Mouse (Mus musculus) ovary, postnatal 14 days (tissue): ENCODE data around the gene Ly6g6f.
"Not testable (repeated sequence)": the region's sequence is repeated elsewhere in the genome, so short reads cannot be mapped to it uniquely, and the experiment has no call there.

Experiments
- DNase-seq: peaks from one replicate; pipeline ENCODE4 v3.0.0; 2022; ENCODE audit warnings: low spot score

The Ly6g6f gene

GRCm38 (mm10) chr17:35052271-35052798 is 33.1 kb downstream of the Ly6g6f start:
- DNase-seq = no peak

- DNase-seq = no peak
Measured at GRCm38 (mm10) chr17:35051156-35052086, 34.0 kb downstream of the Ly6g6f start.

- DNase-seq = peak; percentile 66
Measured at GRCm38 (mm10) chr17:35050126-35050750, 35.2 kb downstream of the Ly6g6f start.

- DNase-seq = peak; percentile 51
Measured at GRCm38 (mm10) chr17:35049561-35050016, 35.8 kb downstream of the Ly6g6f start, which contains the start of gene Clic1. Gene Clic1, plus strand, starts transcription at chr17:35049966.

GRCm38 (mm10) chr17:35048932-35049440 is 36.4 kb downstream of the Ly6g6f start:
- DNase-seq = no peak

GRCm38 (mm10) chr17:35048149-35048931 is 37.1 kb downstream of the Ly6g6f start:
- DNase-seq = no peak

GRCm38 (mm10) chr17:35047688-35048087 is 37.7 kb downstream of the Ly6g6f start:
- DNase-seq = no peak

GRCm38 (mm10) chr17:35046681-35047455 is 38.5 kb downstream of the Ly6g6f start, which contains the start of gene Msh5:
Gene Msh5, minus strand, starts transcription at chr17:35046745.
- DNase-seq = peak; percentile 96

- no peak for DNase-seq
Measured at GRCm38 (mm10) chr17:35045807-35046680, 39.4 kb downstream of the Ly6g6f start.

- DNase-seq = no peak
Measured at GRCm38 (mm10) chr17:35044904-35045806, 40.3 kb downstream of the Ly6g6f start.

GRCm38 (mm10) chr17:35043794-35044193 is 41.6 kb downstream of the Ly6g6f start:
- DNase-seq = no peak

GRCm38 (mm10) chr17:35039121-35039873 is 46.1 kb downstream of the Ly6g6f start:
- DNase-seq = no peak

- DNase-seq = no peak
Measured at GRCm38 (mm10) chr17:35034896-35035295, 50.5 kb downstream of the Ly6g6f start.

- not testable (repeated sequence) for DNase-seq
Measured at GRCm38 (mm10) chr17:35033703-35034102, 51.7 kb downstream of the Ly6g6f start.

- no peak for DNase-seq
Measured at GRCm38 (mm10) chr17:35032323-35032870, 53.0 kb downstream of the Ly6g6f start.

GRCm38 (mm10) chr17:35031880-35032279 is 53.5 kb downstream of the Ly6g6f start:
- no peak for DNase-seq

- DNase-seq = no peak
Measured at GRCm38 (mm10) chr17:35031272-35031671, 54.1 kb downstream of the Ly6g6f start.
